Mouse (Mus musculus) layer of hippocampus, postnatal 25 days (tissue): Measurements from ENCODE around the gene Ces1b. TPM values are rescaled to one million over a fixed set of nuclear protein-coding genes. Genes with fewer than 3 reads are reported as not detected.
A peak's percentile ranks its signal among the peaks of the same experiment; 100 is the strongest.

Experiments
- DNase-seq, 2 experiments: peaks; one replicate each; pipeline ENCODE4 v3.0.0; 2022; ENCODE audit warnings: mixed read lengths in 2 of 2, low spot score in 1 of 2; ENCODE audit errors: extremely low spot score in 1 of 2
- total RNA-seq, 2 experiments: library from RNA; stranded (reverse); gene quantifications; 2 replicates each; pipeline ENCODE4 v1.2.3; 2021

The Ces1b gene
- not detected for total RNA-seq

DNA sequence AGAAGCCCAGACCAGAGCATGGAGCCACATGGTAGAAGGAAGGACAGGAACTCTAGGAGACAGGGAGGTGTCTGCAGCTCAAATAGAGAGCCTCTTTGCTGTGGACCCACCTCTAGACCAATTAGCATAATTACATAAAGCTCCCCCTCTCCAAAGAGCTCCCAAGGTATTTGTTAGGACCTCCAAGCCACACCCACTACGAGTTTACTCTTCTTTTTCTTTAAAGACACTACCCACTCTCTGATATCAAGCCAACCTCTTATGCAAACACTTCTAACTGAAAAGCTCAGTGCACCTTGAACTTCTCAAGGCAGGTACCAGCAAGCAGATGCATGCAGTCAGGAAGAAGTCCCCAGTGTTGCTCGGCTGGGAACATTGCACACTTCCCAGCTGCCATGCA is at the start of gene Ces1b:
Ces1b (minus strand) TSS at position 131 of the 400 bp plus-strand sequence.
- no peak for DNase-seq

DNA sequence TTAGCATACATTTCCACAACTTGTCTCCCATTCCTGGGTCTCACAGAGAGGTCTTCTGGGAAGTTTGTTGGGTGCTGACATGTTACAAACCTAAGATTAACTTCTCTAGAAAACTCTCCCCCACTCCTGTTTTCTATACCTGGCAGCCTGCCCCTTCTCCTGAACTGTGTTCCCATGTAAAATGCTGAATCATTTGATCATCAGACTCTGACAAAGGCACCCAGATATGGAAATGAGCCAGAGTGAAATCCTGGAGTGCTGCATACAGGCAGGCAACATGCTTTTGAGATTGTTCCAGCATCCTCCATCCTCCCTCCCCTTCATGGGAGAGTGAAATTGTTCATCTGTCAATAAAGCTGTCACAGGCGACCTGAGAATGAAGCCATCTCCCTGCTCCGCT is 46.7 kb upstream of the Ces1b start:
- DNase-seq: peak in 1 of 2 experiments; percentile 17

DNA sequence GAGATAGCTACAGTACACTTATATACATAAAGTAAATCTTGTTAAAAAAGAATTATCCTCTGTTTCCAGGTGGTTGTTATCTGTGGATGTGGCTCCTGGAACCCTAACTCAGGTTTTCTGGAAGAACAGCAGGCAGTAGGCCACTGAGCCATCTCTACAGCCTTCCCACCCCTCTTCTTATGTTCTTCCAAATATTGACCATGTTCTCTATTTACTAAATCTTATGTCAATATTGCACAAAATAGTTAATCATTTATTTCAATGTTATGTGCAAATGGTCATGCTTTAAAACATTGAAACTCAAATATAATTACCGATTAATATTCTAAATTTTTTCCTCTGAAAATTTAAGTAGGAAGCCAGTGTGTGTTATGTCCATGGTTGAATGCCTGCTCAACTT is 42.2 kb upstream of the Ces1b start:
- no peak for DNase-seq

DNA sequence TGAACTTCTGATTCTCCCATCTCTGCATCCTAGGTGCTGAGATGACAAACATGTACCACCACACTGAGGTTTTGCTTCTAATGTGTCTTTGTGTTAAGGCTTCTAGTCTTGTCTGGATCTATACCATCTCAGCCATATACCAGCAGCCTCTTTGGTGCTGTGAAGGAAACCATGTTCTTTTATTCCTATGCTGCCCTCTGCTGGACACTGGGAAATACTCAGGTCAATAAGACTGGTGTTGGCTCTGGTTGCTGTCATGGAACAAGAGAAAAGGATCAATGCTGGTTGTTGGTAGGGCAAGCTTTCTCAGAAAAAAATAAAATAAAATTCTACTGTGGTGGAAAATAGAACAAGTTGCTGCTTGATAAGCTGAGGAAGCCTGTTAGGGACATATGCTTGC is 15.6 kb upstream of the Ces1b start:
- DNase-seq: peak; percentile 6 to 27

DNA sequence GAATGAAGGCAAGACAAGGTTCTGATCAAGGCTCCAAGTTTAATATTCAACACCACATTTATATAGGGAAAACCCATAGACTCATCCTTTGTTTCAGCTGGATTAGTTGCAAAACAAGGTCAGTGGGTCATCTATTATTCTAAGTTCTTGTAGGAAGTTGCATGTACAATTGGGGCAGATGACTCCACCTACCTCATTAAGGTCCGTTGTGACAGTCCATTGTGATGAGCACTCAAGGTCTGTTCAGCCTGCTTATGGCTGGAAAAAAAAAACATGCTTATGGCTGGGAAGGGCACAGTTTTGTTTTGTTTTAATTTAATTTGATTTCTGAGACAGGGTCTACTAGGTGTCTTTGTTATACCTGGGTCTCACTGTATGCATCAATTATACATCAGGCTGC is 11.5 kb upstream of the Ces1b start:
- no peak for DNase-seq

DNA sequence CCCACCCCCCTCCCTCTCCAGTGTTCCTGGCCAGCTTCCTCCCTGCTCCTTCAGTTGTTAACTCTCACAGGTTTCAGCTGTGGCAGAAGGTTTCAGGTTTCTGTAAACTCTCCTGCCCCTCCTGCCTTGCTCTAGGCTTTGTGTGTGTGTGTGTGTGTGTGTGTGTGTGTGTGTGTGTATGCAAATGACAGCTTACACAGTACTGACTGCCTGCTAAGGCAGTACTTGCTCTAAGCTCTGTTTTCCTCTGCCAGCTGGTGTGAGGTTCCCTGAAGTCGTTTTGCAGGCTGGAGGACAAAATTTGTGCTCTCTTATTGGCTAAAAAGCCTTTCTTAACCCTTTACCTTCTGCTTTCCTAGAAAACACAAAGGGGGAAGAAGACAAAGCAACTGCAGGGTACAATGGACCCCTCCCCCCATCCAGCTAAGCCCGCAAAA is 8.9 kb upstream of the Ces1b start:
- no peak for DNase-seq

DNA sequence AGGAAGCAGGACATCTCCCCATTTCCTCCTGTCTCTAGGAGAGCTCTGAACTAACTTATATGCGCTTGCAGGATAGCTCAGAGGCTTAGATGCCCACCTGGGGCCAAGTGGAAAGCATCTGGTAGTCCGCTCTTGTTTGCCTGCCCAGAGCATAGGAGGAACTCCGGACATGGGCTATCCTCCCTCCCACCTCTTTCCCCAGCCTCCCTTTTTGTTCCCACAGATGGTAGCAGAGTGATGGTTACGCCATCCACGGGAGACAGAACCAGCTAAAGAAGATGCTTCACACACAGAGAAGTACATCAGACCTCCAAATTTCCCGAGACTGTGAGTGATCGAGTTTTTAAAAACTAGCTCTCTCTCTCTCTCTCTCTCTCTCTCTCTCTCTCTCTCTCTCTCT is 8.4 kb upstream of the Ces1b start:
- DNase-seq: no peak

DNA sequence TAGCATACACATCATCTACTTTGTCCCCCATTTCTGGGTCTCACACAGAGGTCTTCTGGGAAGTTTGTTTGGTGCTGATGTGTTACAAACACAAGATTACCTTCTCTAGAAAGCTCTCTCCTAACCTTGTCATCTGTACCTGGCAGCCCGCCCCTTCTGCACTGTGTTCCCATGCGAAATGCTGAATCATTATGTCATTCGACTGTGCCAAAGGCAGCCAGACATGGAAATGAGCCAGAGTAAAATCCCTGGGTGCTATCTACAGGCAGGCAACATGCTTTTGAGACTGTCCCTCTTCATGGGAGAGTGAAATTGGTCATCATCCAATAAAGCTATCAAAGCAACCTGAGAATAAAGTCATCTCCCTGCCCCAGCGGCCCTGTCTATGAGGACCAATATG is 4.6 kb downstream of the Ces1b start:
- no peak for DNase-seq

DNA sequence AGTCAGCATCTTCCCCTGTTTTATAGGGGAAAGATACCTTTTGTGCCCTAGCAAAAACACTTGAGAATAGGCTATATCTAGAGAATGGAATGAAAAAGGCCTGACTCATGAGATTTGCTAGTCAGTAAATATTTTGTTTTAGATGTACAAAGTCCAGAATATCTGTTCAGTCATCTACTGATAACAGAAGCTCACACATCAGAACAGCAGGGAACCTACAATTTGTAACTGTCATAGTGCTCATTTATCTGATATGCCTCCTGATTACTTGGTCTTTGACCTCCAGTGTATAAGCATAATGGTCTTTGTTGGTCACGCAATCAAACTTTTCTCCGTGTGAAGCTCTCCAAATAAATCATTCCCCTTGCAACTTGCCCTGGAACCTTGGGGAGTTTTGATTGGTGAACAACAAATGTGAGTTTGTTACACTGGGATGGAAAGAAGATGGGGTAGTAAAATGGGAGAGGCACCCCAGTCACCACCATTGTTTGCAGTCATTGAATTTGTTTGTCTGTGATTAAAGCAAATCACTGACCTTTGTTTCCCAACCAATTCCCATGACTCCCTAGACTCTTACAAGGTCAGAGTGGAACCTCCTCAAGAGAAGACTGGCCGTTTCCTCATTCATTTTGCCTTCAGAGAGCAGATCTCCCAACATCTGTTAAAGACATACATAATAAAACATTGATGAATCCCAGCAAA is 16.2 kb downstream of the Ces1b start:
- no peak for DNase-seq

DNA sequence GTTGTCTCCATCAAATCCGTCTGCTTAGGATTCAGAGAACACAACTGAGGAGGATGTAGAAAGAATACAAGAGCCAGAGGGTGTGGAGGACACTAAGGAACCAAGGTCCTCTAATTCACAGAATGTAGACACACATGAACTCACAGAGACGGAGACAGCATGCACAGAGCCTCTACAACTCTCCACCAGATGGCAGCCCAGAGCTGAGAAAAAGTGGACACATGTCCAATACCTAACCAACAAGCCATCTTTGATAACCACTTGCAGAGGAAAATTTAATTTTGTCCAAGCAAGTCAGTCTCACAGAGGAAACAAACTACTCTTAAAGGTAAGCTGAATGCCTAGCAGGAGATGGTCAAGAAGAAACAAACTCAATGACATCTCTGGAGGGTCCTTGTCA is 20.6 kb downstream of the Ces1b start:
- peak; percentile 23 to 79 for DNase-seq

DNA sequence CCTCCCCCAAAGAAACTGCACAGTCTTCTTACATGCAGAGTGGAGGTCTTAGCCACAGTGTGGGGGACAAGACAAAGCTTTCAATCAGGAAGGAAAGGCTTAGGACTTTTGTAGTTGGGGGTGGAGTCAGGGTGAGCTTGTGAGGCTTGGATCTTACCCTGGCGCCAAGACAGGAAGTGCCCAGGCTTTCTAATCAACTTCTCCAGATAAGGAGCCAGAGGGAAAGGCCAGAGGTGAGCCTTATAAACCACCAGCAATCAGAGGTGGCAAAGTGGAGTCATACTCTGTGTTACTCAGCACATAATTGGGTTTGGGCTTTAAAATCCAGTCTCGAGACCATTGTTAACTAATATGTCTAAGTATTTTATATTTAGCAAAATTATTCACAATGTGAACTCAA is 24.6 kb downstream of the Ces1b start:
- no peak for DNase-seq

DNA sequence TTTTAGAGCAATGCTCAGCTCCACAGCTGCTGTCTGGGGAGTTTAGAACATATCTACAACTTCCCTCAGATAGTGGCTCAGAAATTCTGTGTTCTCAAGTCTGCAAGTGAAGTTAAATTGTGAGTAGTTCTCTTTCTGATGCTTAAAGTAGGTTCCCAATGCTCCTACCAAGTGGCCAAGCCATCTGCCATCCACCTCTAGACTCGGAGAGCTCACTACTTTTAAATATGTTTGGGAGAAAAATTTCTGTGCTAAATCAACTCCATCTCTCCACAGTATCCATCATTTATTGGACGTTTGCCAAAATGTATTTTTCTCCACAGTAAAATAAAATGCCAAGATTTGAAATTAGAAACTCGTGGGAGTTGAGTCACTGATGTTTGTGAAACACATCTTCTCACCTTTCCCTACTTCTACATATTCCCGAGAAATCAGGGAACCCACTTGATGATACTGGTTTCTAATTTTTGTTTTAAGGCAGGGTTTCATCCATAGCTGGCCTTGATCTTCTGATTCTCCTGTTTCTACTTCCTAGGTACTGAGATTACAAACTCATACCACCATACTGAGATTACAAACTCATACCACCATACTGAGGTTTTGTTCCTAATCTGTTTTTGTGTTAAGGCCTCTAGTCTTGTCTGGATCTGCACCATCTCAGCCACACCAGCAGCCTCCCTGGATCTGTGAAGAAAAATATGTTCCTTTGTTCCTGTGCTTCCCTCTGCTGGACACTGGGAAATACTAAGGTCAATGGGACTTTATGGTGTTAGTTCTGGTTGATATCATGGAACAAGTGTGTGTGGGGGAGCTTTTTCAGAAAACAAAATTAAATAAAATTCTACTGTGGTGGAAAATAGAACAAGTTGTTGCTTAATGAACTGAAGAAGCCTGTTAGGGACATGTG is 31.1 kb downstream of the Ces1b start:
- DNase-seq: no peak

DNA sequence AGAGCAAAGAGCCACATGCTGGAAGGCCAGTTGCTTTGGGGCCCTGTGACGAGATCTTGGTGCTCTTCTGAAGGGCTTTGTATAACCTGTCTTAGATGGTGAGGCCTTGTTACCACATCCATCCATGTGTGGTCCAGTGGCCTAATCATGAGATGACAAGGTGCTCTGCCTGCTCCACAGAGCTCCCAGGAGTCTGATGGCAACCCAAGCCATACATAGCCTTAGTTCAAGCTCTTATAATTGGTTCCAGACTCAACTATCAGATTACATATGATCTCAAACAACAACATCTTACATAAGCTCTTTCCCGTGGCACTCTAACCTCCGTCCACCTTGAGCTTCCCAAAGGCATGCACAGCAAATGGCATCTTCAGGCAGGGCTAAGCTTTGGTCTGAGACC is 31.7 kb downstream of the Ces1b start, which contains the start of gene Ces1a:
Ces1a (minus strand) TSS at position 101 of the 400 bp plus-strand sequence.
- DNase-seq: no peak

DNA sequence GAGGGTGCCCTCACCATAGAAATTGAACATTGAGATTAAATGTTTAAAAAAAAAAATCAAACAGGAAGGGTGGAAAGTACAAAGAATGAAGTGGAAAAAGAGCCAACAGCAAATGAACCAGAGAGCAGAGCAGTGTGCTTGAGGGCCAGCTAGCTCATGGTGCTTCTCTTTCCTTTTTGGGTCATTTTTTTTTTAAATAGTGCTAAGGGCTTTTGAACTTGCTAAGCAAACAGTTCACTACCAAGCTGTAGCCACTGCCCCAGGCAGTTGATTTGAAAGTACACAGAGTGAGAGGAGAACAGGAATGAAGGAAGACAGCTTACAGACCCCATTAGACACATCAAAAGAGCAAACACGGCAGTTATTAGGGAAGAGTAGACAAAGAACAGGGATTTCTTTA is 36.7 kb downstream of the Ces1b start:
- no peak for DNase-seq

DNA sequence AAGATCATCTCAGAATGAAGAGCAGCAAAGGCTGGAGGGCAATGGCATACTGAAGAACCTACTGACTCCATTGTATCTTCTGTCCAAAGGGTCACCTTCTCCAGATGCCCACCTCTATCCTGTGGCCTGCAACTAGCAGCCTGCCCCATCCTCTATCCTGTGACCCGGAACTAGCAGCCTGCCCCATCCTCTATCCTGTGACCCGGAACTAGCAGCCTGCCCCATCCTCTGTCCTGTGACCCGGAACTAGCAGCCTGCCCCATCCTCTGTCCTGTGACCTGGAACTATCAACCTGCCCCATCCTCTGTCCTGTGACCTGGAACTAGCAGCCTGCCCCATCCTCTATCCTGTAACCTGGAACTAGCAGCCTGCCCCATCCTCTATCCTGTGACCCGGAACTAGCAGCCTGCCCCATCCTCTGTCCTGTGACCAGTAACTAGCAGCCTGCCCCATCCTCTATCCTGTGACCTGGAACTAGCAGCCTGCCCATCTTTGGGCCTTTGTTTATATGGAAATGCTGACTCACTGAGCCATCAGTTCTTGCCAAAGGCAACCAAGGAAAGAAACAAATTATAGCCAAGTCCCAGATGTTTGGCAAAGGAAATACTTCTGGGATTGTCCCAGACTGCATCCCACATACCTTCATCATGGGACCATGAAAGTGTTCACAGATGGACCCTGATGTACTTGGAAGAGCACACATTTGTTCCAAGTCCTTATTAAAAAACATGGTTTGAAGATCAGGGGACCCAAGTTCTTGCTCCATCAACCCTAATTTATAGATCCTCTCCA is 38.8 kb downstream of the Ces1b start:
- no peak for DNase-seq

DNA sequence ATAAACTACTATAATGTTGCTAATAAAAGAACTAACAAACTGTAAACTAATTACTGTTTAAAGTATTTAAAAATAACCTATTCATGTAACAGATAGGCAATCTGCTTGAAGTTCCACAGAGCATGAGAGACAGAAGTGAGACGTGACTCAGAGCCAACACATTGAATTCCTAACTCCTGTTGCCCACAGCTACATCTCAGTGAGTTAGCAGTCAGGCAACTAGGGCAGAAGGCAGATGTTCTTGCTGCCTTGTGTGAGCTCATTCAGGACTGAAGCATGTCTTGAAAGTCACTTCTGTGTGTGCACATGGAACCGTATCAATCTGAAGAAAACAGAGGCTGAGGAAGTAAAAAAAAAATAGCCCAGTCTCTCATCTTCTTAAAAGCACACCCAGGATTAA is 39.6 kb downstream of the Ces1b start:
- DNase-seq: no peak

DNA sequence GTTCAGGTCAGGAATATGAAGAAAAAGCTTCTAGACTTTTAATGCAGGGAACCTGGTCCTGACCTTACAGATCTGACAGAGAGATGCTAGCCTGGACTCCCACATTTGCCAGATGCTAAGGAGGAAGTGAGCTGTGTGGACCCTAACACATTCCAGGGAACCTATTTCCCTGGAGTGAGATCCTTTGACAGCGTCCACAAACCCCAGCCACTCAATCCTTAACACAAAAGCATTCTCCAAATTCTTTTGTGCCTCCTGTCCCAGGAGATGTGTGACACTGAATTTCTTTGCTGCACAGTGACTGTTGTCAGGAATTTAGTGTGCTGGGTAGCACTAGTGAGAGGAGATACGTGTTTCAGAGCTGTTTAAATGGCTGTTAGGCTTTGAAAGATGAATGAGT is 41.0 kb downstream of the Ces1b start:
- DNase-seq: no peak

DNA sequence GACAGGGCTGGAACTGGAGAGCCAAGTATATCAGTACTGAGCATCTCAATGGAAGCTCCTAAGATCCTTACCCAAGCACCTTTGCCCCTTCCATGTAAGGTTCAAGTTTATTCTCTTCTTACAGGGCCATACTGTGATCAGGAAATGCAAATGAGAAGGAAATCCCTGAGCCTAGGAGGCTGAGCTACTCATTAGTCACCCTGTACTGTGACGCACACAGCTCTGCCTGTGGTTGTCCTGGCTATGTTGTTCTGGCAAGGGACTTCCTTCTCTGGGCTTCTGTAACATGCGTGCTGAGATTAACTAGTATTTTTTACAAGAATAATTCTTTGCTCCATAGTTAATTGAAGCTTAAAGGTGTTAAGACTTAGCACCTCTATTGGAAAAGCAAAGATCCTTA is 49.2 kb downstream of the Ces1b start:
- no peak for DNase-seq

DNA sequence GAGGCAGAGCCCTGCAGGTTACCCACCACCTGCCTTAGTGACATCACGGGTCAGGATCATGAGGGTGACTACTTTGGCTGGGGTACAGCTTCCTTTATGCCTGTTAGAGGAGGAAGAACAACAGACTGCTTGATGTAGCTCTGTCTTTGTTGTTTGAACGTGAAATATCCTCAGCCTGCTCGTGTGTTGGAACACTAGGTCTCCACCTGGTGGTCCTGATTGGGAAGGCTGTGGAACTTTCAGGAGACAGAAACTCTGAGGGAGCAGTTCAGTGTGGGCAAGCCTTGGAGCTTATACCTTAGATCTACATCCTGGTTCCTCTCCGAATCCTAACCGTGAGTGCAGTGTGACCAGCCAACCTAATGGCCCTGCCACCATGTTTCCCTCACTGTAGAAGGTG is 58.1 kb downstream of the Ces1b start:
- DNase-seq: no peak

DNA sequence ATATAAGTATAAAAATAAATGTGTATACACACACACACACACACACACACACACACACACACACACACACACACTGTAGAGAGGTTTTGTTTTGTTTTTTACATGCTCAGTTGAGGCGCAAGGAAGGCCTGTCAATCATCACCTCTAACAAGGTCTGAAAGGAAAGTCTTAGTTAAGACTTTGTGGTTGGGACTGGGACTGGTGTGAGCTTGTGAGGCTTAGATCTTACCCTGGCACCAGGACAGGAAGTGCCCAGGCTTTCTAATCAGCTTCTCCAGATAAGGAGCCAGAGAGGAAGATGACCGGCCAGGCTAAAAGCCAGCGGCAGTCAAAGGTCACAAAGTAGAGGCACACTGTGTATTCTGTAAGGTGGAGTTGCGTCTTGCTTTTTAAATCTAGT is 65.5 kb downstream of the Ces1b start:
- DNase-seq: no peak

DNA sequence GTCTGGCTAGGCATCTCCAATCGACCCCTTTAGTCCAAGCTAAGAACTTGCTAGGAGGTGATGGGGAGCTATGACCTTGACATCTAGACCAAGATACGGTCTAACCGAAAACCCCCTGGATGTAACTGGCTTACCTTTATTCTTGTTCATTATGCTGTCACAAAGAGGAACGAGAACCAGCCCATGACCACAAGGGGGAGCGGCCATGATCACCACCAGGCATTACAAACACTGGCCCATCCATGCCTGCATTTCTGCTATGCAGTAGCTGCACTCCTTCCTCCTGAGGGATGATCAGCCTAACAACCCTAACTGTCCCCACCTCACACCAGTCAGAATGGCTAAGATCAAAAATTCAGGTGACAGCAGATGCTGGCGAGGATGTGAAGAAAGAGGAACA is 67.6 kb downstream of the Ces1b start:
- no peak for DNase-seq
